Mouse (Mus musculus) hindbrain, embryonic 14.5 days (tissue): ENCODE measurements at regions not wholly inside any gene's neighbourhood (a gene's known extent, or its start where the extent isn't known, plus 50 kb on each side); places are given as distances from the start of the nearest gene placed in this dataset.

ENCODE experiments used
- ATAC-seq: fragments of 200-750 bp; cut with Nextera tagmentation; 2 replicates; pipeline ENCODE4 v1.8.0; 2017; ENCODE audit warnings: moderate number of reproducible peaks, mild to moderate bottlenecking, moderate TSS enrichment, moderate library complexity; ENCODE audit not compliant: low FRiP score
- DNase-seq: peaks from one replicate; pipeline ENCODE4 v3.0.0-alpha.2; 2015; ENCODE audit warnings: low spot score
- H3K27ac ChIP-seq: fragments of 300-500 bp; sonication (generic); 2 replicates; pipeline ENCODE4 v1.5.1; 2014; ENCODE audit warnings: mild to moderate bottlenecking, moderate library complexity
- H3K27me3 ChIP-seq: fragments of 300-500 bp; sonication (generic); 2 replicates; pipeline ENCODE4 v1.6.1; 2014; ENCODE audit warnings: mild to moderate bottlenecking, low read length, mixed read lengths; ENCODE audit not compliant: control insufficient read depth, insufficient read depth
- H3K36me3 ChIP-seq: fragments of 300-500 bp; sonication (generic); replicated peaks from 2 replicates; pipeline ENCODE4 v1.6.1; 2014; ENCODE audit not compliant: control insufficient read depth, insufficient read depth
- H3K4me1 ChIP-seq: fragments of 300-500 bp; sonication (generic); replicated peaks from 2 replicates; pipeline ENCODE4 v1.6.1; 2014; ENCODE audit warnings: antibody characterized with exemption, low read length, mixed read lengths; ENCODE audit not compliant: control insufficient read depth, insufficient read depth
- H3K4me2 ChIP-seq: fragments of 300-500 bp; sonication (generic); replicated peaks from 2 replicates; pipeline ENCODE4 v1.6.1; 2014; ENCODE audit warnings: mild to moderate bottlenecking, moderate library complexity
- H3K4me3 ChIP-seq: fragments of 300-500 bp; sonication (generic); replicated peaks from 2 replicates; pipeline ENCODE4 v1.5.1; 2014; ENCODE audit warnings: mild to moderate bottlenecking, low read length
- H3K9ac ChIP-seq: fragments of 300-500 bp; sonication (generic); 2 replicates; pipeline ENCODE4 v1.6.1; 2014
- H3K9me3 ChIP-seq: fragments of 300-500 bp; sonication (generic); 2 replicates; pipeline ENCODE4 v1.6.1; 2016; ENCODE audit warnings: low read length; ENCODE audit not compliant: control insufficient read depth
- WGBS: fragments of 180-500 bp; shearing (Covaris S2); extraction: QIAGEN DNeasy Blood & Tissue Kit; methylation state at CpG from one replicate; pipeline ENCODE4 v1.1.7; 2014; 5-methylcytosine and 5-hydroxymethylcytosine counted together

- H3K4me2 ChIP-seq = no peak overlapping the region
- DNase-seq = no peak
- no peaks in the 10 kb centered on the region for H3K36me3 ChIP-seq
- no peaks in the 10 kb centered on the region for H3K27me3 ChIP-seq
- H3K9me3 ChIP-seq = 0 out of 2 replicates have a peak, but pooled peaks cover 5% of the 10 kb centered on the region
- ATAC-seq = no peak
- WGBS = 41% methylated on average over 8 of the region's 8 CpGs
- no peak overlapping the region for H3K27ac ChIP-seq
- H3K4me3 ChIP-seq = no peak overlapping the region
- H3K9ac ChIP-seq = no peak overlapping the region
- H3K4me1 ChIP-seq = peaks cover 14% of the 10 kb centered on the region
Measured at GRCm38 (mm10) chr17:62974627-62975279, 93.6 kb upstream of the Efna5 start.

- DNase-seq (no peak), ATAC-seq (no peak)
- WGBS = 79% methylated on average over 6 of the region's 6 CpGs
- H3K27me3 ChIP-seq = no peaks in the 10 kb centered on the region
- 0 out of 2 replicates have a peak, but pooled peaks cover 5% of the 10 kb centered on the region for H3K9me3 ChIP-seq
- H3K4me2 ChIP-seq = no peak overlapping the region
- no peaks in the 10 kb centered on the region for H3K36me3 ChIP-seq
- H3K27ac ChIP-seq = no peak overlapping the region
- no peak overlapping the region for H3K4me3 ChIP-seq
- no peaks in the 10 kb centered on the region for H3K4me1 ChIP-seq
- no peak overlapping the region for H3K9ac ChIP-seq
Measured at GRCm38 (mm10) chr17:62969025-62969424, 87.9 kb upstream of the Efna5 start.

DNA sequence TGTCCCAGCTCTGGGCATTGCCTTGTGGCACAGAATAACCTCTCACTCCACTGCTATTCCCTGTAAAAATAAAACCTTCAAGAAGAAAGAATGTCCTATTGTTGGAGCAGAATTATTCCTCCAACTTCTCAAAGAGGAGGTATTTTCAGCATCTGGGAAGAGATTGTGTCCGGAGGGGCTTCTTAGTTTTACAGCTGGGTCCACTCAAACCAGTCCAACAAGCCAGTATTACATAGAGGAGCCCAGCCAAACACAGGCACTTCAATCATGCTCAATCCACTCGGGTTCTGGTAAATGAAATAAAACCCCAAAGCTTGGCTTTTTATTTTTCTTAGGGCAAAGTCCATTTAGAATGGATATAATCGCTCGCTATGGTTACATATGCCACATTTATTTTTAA is 82.7 kb upstream of the Efna5 start:
- H3K9ac ChIP-seq = no peak overlapping the region

GRCm38 (mm10) chr17:62962292-62962618 is 81.1 kb upstream of the Efna5 start:
- Histone ChIP-seq H3K36me3 (no peaks in the 10 kb centered on the region), H3K27ac (no peak overlapping the region), H3K4me1 (no peaks in the 10 kb centered on the region), H3K4me3 (no peak overlapping the region), H3K27me3 (no peaks in the 10 kb centered on the region), H3K4me2 (no peak overlapping the region), H3K9me3 (no peaks in the 10 kb centered on the region), H3K9ac (no peak overlapping the region)
- DNase-seq (no peak), ATAC-seq (no peak)
- 89% methylated on average over 3 of the region's 3 CpGs for WGBS

More for the DNA sequence above, 82.7 kb upstream of the Efna5 start:
- WGBS = 79% methylated on average over 4 of the region's 4 CpGs
- Histone ChIP-seq H3K4me2 (no peak overlapping the region), H3K9me3 (no peaks in the 10 kb centered on the region), H3K27me3 (no peaks in the 10 kb centered on the region), H3K4me1 (no peaks in the 10 kb centered on the region), H3K27ac (no peak overlapping the region), H3K4me3 (no peak overlapping the region), H3K36me3 (no peaks in the 10 kb centered on the region)
- ATAC-seq = no peak
- no peak for DNase-seq

DNA sequence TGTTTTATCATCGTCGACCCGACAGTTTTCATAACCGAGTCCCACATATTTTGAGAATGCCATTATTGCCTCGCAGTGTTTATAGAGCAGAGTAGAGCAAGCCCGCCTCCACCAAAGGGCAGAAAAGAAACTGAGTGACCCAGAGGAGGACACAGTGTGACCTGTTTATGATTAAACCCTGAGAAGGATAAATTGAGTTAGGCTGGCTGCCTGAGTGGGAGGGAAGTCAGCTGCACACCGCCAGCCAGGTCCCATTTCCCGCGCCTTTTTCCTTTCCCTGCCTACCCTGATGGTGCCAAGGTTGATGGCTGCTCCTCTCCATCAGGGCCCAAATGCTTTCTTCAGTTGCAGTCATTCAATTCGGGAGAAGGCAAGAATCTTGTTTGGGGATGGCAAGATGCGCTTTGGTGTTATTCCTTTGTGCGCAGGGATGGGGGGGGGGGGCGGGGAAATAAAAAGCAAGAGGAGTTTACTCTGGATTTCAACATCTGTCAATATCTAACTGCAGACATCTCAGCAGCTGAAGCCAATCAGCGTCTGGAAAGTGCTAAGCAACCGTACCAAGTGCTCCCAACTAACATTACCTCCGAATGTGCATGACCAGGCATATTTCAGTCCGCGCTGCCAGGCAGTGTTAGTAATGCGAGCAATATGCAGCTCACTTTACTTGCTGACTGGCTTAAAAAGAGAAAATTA is 80.6 kb upstream of the Efna5 start:
- Histone ChIP-seq H3K4me3 (no peak overlapping the region), H3K27me3 (no peaks in the 10 kb centered on the region), H3K9me3 (no peaks in the 10 kb centered on the region), H3K4me1 (no peaks in the 10 kb centered on the region), H3K27ac (no peak overlapping the region), H3K36me3 (no peaks in the 10 kb centered on the region), H3K9ac (no peak overlapping the region), H3K4me2 (no peak overlapping the region)
- no peak for DNase-seq
- 82% methylated on average over 19 of the region's 19 CpGs for WGBS
- no peak for ATAC-seq

DNA sequence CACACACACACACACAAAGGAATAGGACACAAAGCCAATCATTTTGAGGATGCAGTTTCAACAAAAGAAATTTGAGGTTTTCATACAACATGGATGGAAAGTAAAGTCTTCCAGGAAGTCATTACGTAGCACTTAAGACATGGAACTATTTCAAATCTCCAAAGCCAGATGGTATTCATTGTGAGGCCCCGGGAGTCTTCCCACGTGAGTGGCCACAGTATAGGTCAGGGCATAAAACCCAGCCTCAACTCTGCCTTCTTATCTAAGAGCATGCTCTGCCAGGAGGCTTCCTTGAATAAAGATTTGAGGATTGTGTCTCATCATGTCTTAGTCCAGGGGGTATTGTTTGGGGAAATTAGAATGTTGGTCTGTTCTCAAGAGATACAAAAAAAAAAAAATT is 78.0 kb upstream of the Efna5 start:
- H3K4me3 ChIP-seq = no peak overlapping the region
- H3K36me3 ChIP-seq = no peaks in the 10 kb centered on the region
- DNase-seq (no peak), ATAC-seq (no peak)
- H3K4me1 ChIP-seq = no peaks in the 10 kb centered on the region
- H3K4me2 ChIP-seq = no peak overlapping the region
- H3K27me3 ChIP-seq = no peaks in the 10 kb centered on the region
- H3K9me3 ChIP-seq = no peaks in the 10 kb centered on the region
- no peak overlapping the region for H3K27ac ChIP-seq
- 65% methylated on average over 3 of the region's 3 CpGs for WGBS
- H3K9ac ChIP-seq = no peak overlapping the region

DNA sequence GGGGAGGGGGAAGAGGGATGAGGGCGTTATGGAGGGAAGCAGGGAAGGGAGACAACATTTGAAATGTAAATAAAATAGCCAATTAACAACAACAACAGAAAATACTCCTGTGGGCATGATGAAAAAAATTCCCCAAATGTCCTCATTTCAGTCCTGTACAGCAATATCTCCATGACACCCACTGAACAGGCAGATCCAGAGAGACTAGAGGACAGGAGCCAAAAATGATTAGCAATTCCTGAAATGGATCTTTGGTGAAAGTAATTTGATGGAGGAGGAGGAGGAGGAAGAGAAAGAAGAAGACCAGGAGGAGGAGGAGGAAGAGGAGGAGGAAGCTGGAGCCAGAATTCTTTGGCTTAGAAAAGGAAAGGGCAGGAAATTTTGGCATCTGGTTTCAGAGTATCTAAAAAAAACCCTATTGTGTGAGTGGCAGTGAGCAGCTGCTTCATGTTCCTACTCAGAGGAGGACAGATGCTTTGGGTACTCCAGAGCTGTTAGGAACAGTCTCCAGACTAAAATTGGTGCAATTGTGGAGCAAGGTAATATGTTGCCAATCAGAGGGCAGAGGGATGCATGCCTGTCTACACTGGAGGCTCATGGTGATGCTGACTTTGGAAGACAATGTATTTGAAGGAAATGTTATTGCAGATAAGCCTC is 66.5 kb upstream of the Efna5 start:
- Histone ChIP-seq H3K9ac (no peak overlapping the region), H3K4me1 (no peaks in the 10 kb centered on the region), H3K9me3 (no peaks in the 10 kb centered on the region), H3K27ac (no peak overlapping the region), H3K36me3 (no peaks in the 10 kb centered on the region), H3K4me3 (no peak overlapping the region), H3K4me2 (no peak overlapping the region), H3K27me3 (no peaks in the 10 kb centered on the region)
- no peak for ATAC-seq
- WGBS = 68% methylated on average over 1 of the region's 1 CpGs
- no peak for DNase-seq

DNA sequence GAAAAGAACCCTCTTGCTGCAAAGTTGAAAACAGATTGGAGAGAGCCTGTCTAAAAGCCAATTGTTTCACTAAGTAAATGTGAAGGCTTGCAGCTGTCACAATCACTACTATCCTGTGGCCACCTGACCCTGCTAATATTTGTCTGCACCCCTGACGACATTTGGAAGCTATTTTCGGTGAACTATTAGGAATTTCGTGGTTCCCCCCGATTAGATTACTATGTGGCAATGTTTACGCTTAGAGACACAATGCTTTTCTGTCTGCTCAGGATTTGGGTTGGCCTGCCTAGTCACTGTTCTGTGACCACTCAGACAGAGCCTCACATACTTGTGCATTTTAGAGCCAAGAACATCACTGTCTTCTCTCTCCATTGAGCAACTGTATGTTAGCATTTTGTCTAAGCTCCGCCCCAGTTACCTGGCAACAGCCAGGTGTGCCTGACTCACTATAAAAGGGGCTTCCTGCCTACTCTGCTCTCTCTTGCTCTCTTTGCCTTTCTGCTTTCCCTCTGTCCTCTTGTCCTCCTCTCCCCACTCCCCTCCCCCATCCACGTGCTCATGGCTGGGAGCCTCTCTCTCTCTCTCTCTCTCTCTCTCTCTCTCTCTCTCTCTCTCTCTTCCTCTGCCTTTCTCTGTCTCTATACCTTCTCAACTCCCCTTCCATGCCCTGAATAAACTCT is 59.6 kb upstream of the Efna5 start:
- 17% methylated on average over 7 of the region's 7 CpGs for WGBS
- Histone ChIP-seq H3K27ac (no peak overlapping the region), H3K9ac (no peak overlapping the region), H3K36me3 (no peaks in the 10 kb centered on the region), H3K9me3 (no peaks in the 10 kb centered on the region), H3K4me2 (peak overlapping the region; percentile 33), H3K4me3 (no peak overlapping the region), H3K27me3 (no peaks in the 10 kb centered on the region), H3K4me1 (peaks cover 8% of the 10 kb centered on the region)
- ATAC-seq (no peak), DNase-seq (no peak)

DNA sequence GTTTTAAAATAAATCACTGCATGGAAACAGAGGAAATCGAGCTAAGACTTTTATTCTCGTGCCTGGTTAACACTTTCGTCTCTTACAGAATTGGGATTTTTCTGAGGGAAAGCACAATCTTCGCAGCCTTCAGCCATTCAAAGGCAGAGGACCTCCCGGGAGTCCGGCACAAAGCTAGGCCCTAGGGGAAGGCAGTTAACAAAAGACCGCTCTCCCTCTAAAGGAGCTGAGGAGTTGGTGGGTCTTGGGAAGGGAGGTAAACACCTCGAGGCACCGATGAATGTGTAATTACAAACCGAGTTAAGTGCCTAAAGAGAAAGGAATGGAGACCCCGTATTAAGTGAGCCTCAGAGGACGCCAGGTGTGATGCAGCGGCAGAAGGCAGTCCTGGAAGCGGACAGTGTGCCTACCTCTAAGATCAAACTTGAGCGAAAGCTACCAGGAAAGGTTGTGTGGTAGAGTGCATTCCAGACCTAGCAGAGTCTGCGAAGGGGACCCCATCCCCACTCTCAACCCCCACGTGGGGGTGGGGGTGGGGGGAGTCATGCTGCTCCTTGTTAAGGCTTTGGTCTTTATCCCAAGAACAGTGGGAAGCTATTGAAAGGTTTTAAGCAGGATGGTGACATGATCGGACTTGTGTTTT is 58.9 kb upstream of the Efna5 start:
- no peak for ATAC-seq
- Histone ChIP-seq H3K4me1 (peaks cover 8% of the 10 kb centered on the region), H3K4me2 (peak overlapping the region; percentile 33), H3K9ac (no peak overlapping the region), H3K9me3 (no peaks in the 10 kb centered on the region), H3K27ac (no peak overlapping the region), H3K4me3 (no peak overlapping the region), H3K27me3 (no peaks in the 10 kb centered on the region), H3K36me3 (no peaks in the 10 kb centered on the region)
- DNase-seq = no peak
- WGBS = 8% methylated on average over 18 of the region's 18 CpGs
